Mouse (Mus musculus) embryonic fibroblast, embryonic 13.5 days (primary cell): ENCODE measurements at regions not wholly inside any gene's neighbourhood (a gene's known extent, or its start where the extent isn't known, plus 50 kb on each side); places are given as distances from the start of the nearest gene placed in this dataset.

ENCODE experiments used
- H3K27ac ChIP-seq: 2 replicates; pipeline ENCODE4 v1.5.1; 2012; ENCODE audit warnings: low read length, control low read depth, inconsistent platforms; ENCODE audit not compliant: insufficient read depth
- H3K4me1 ChIP-seq: 2 replicates; pipeline ENCODE4 v1.6.1; 2011; ENCODE audit warnings: low read length; ENCODE audit not compliant: control insufficient read depth, insufficient read depth
- H3K4me3 ChIP-seq: 2 replicates; pipeline ENCODE4 v1.5.1; 2011; ENCODE audit warnings: mild to moderate bottlenecking, control low read depth, low read length; ENCODE audit not compliant: insufficient read depth
- CTCF ChIP-seq: IDR thresholded peaks from 2 replicates; pipeline ENCODE4 v1.5.1; 2011; ENCODE audit warnings: mild to moderate bottlenecking, control low read depth, low read length, moderate library complexity, borderline replicate concordance; ENCODE audit not compliant: insufficient read depth
- POLR2A ChIP-seq: IDR thresholded peaks from 2 replicates; pipeline ENCODE4 v1.6.1; 2011; ENCODE audit warnings: low read depth, mild to moderate bottlenecking, control low read depth, low read length, moderate library complexity

DNA sequence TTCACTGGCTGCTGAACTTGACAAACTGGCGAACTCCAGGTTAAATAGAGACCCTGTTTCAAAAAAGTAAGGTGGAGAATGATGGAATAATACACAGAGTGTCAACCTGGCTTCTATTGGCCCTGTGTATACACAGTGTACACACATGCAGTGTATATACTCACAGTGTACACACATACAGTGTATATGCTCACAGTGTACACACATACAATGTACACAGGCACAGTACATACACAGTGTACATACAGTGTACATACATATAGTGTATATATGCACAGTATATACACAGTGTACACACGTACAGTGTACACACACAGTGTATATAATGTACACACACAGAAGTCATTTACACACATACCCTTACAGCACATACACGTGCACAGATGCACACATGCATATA, 52.4 kb upstream of the Aldh1b1 start:
- no peak for TF ChIP-seq POLR2A
- no peak for TF ChIP-seq CTCF
- H3K4me1 ChIP-seq, result no peaks in the 10 kb centered on the region
- no peak overlapping the region for H3K4me3 ChIP-seq
- H3K27ac ChIP-seq, result no peak overlapping the region

DNA sequence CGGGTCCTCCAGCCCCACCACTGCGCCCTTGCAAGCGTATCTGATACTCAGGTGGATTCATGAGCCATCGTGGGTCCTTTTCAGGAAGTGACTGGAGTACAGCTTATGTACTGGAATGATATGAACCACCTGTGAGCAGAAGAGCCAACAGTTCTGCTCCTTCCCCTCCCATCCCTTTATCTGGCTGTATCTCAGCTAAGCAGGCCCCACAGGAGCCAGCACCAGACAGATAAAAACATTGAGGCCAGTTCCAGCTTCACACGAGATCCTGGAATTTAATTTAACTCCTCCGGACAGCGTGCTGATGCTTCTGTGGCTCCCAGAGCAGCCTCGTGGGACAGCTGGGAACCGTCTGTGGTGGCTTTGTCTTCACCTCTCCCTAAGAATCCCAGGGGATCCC, 53.1 kb upstream of the Aldh1b1 start:
- Histone ChIP-seq H3K27ac (no peak overlapping the region), H3K4me3 (no peak overlapping the region), H3K4me1 (no peaks in the 10 kb centered on the region)
- TF ChIP-seq POLR2A (no peak), CTCF (no peak)

DNA sequence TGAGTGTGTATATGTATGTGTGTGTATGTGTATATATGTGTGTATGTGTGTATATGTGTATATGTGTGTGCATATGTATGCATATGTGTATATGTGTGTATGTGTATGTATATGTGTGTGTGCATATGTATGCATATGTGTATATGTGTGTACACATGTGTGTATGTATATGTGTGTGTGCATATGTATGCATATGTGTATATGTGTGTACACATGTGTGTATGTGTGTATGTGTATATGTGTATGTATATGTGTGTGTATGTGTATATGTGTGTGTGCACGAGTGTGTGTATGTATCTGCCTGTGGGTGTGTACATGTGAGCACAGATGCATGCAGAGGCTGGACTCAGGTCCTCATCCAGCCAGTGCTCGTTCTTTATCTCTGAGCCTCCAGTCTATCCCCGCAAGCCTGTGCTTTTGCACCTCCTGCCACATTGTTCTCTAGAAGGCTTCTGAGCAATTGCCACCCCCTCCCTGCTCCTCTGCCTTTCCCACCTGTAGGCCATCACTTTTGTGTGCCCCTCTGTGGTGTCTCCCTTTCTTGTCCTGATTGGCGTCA, 53.9 kb upstream of the Aldh1b1 start:
- no peak overlapping the region for H3K27ac ChIP-seq
- no peaks in the 10 kb centered on the region for H3K4me1 ChIP-seq
- TF ChIP-seq CTCF, result no peak
- TF ChIP-seq POLR2A, result no peak

GRCm38 (mm10) chr4:45740779-45741365, 58.0 kb upstream of the Aldh1b1 start:
- Histone ChIP-seq H3K27ac (no peak overlapping the region), H3K4me1 (no peaks in the 10 kb centered on the region), H3K4me3 (no peak overlapping the region)
- TF ChIP-seq POLR2A (no peak), CTCF (no peak)

More for the DNA sequence above, 53.9 kb upstream of the Aldh1b1 start:
- H3K4me3 ChIP-seq, result no peak overlapping the region

- TF ChIP-seq POLR2A, result no peak
- TF ChIP-seq CTCF, result no peak
- no peaks in the 10 kb centered on the region for H3K4me1 ChIP-seq
- H3K27ac ChIP-seq, result no peak overlapping the region
- H3K4me3 ChIP-seq, result no peak overlapping the region
These were observed 58.5 kb upstream of the Aldh1b1 start for GRCm38 (mm10) chr4:45740319-45740718.

- Histone ChIP-seq H3K4me3 (no peak overlapping the region), H3K4me1 (no peaks in the 10 kb centered on the region), H3K27ac (no peak overlapping the region)
- TF ChIP-seq POLR2A (no peak), CTCF (no peak)
These were observed 59.1 kb upstream of the Aldh1b1 start for GRCm38 (mm10) chr4:45739696-45740095.

GRCm38 (mm10) chr4:45739168-45739567, 59.7 kb upstream of the Aldh1b1 start:
- TF ChIP-seq POLR2A (no peak), CTCF (no peak)

DNA sequence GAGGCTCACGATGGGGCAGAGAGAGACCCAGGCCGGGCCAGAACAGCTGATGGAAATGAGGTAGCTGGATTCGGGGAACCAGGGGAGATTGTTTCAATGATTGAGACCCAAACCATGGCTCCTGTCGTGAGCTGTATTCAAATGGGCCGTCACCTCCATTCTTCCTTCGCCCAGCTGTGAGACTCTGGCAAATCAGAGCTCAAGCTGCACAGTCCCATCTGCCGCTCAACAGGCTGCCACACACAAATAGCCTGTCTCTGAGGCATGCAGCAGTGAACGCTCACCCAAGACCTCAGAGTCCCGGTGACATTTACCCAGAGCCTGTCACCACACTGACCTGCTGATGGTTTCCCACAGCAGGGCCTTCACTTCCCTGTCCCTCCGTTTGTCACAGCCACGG, 60.1 kb upstream of the Aldh1b1 start:
- Histone ChIP-seq H3K27ac (no peak overlapping the region), H3K4me1 (no peaks in the 10 kb centered on the region), H3K4me3 (no peak overlapping the region)
- TF ChIP-seq POLR2A, result no peak
- TF ChIP-seq CTCF, result no peak

More at GRCm38 (mm10) chr4:45739168-45739567, 59.7 kb upstream of the Aldh1b1 start:
- Histone ChIP-seq H3K27ac (no peak overlapping the region), H3K4me1 (no peaks in the 10 kb centered on the region), H3K4me3 (no peak overlapping the region)

GRCm38 (mm10) chr4:45736215-45736815, 62.5 kb upstream of the Aldh1b1 start:
- Histone ChIP-seq H3K27ac (no peak overlapping the region), H3K4me1 (no peaks in the 10 kb centered on the region), H3K4me3 (no peak overlapping the region)
- no peak for TF ChIP-seq CTCF
- no peak for TF ChIP-seq POLR2A

DNA sequence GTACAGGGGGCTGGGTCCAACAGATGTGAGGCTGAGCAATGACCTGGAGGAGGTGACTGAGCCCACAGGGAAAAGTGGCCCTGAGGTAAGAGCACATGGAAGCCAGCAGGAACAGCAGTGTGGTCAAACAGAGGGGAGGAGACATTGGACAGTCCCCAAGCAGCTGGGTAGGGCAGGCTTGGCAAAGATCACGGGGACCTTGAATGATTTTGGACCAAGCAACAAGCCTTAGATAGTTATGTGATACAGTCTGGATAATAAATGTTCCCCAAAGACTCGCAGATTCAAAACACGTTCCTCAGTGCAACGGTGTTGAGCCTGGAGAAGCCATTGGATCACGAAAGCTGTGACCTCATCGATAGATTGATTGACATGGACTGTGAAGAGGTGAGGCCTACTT, 64.8 kb upstream of the Aldh1b1 start:
- TF ChIP-seq POLR2A (no peak), CTCF (no peak)
- H3K4me1 ChIP-seq, result peaks cover 4% of the 10 kb centered on the region; the same call in 1 of the 2 replicates
- no peak overlapping the region for H3K4me3 ChIP-seq
- no peak overlapping the region for H3K27ac ChIP-seq
